Mouse (Mus musculus): ENCODE measurements around the gene Rnf167. TPM values are rescaled to one million over a fixed set of nuclear protein-coding genes. Genes with fewer than 3 reads are reported as not detected.
A peak's percentile ranks its signal among the peaks of the same experiment; 100 is the strongest.

Gene Rnf167
- polyA plus RNA-seq (2012; rRNA removed), result 77.6 and 77.8 TPM in 2 replicates

DNA sequence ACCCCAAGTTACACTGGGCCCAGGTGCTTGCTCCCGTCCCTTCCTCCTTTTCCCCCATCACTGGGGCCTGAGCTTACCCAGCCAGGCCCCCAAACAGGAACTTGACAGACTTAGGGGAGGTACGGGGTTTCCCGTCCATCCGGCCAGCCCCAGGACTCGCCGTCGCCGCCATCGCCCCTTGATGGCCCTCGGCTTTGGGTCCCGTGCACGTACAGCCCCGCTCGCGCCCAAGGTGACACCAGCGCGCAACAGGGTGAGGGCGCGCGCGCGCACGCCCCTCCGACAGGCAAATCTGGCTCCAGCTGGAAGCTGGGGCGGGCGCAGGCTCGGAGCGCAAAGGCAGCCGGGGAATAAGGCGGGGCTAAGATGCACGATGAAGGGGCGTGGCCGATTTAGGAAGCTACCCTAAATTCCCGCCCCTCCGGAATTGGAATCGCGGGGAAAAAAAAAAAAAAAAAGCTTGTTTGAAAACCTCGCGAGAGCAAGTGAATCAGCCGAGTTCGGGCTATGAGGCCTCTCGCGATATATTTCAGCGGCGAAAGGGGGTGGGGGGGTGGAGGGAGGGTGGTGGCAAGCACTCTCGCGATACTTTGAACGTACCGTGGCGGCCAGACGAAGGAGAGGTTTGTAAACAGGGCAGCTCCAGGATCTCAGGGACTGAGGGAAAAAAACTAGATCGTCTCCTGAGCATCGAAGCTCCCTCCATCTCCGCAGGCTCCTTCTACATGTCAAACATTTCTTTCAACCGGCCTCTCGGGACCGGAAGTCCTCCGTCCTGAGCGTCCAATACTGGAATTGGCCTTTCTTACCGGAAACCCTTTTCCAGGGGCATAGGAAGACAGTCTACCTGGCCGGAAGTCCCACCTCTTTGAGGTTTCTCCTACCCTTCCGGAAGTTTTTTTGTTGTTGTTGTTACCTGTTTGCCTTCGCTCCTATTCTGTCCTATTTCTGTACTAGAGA is at the start of gene Rnf167, which contains the start of gene Slc25a11:
Gene Rnf167 (plus strand): TSS at position 545 of the 960 bp plus-strand sequence.
Gene Slc25a11 (minus strand): TSS at position 789 of the 960 bp plus-strand sequence.
- no peaks in the 10 kb centered on the region; the same call in 1 of the 2 replicates for H3K36me3 ChIP-seq (ENCODE audit: control insufficient read depth, insufficient read depth, low read length)
- peak within 1 kb of the TSS; percentile 98 for H3K4me3 ChIP-seq (ENCODE audit: control insufficient read depth, low read depth, low read length)
- peak; percentile 69 for TF ChIP-seq POLR2A (IDR thresholded peaks at IDR 0.05; ENCODE audit: control insufficient read depth, low read depth, low read length)
- TF ChIP-seq CTCF (IDR thresholded peaks at IDR 0.05; ENCODE audit: control insufficient read depth, insufficient read depth, insufficient replicate concordance, low read depth, low read length), result no peak
- H3K4me1 ChIP-seq (ENCODE audit: control insufficient read depth, insufficient read depth, low read length), result peaks cover 14% of the 10 kb centered on the region
- peak within 1 kb of the TSS; percentile 99 for H3K27ac ChIP-seq (ENCODE audit: control insufficient read depth, insufficient read depth, low read depth, low read length)
- H3K27me3 ChIP-seq (ENCODE audit: control insufficient read depth, insufficient read depth, low read length), result no peaks in the 10 kb centered on the region

DNA sequence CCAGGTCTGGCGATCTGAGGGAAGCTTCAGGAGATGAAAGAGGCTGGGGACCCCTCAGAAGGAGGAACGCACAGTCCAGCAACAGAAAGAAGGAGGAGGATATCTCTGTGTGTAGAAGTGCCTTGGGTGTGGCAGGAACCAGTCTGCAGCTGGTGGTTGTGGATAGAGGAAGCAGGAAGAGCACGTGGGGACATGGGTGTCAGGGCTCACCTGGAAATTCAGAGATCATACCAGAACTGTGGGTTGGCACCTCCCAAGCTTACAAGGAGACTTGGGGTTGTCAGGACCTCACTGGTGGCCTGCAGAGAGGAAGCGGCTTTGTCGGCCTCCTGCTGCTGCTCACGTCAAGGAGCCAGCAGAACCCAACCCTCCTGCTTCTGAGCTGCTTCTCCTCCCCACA is 49.7 kb upstream of the Rnf167 start:
- no peaks in the 10 kb centered on the region for H3K27me3 ChIP-seq (ENCODE audit: control insufficient read depth, insufficient read depth, low read length)
- no peak overlapping the region for H3K27ac ChIP-seq (ENCODE audit: control insufficient read depth, insufficient read depth, low read depth, low read length)
- no peak overlapping the region for H3K4me3 ChIP-seq (ENCODE audit: control insufficient read depth, low read depth, low read length)
- no peaks in the 10 kb centered on the region for H3K4me1 ChIP-seq (ENCODE audit: control insufficient read depth, insufficient read depth, low read length)
- H3K36me3 ChIP-seq (ENCODE audit: control insufficient read depth, insufficient read depth, low read length), result no peaks in the 10 kb centered on the region; the same call in 1 of the 2 replicates
- TF ChIP-seq CTCF (IDR thresholded peaks at IDR 0.05; ENCODE audit: control insufficient read depth, insufficient read depth, insufficient replicate concordance, low read depth, low read length) (no peak), POLR2A (IDR thresholded peaks at IDR 0.05; ENCODE audit: control insufficient read depth, low read depth, low read length) (no peak)

DNA sequence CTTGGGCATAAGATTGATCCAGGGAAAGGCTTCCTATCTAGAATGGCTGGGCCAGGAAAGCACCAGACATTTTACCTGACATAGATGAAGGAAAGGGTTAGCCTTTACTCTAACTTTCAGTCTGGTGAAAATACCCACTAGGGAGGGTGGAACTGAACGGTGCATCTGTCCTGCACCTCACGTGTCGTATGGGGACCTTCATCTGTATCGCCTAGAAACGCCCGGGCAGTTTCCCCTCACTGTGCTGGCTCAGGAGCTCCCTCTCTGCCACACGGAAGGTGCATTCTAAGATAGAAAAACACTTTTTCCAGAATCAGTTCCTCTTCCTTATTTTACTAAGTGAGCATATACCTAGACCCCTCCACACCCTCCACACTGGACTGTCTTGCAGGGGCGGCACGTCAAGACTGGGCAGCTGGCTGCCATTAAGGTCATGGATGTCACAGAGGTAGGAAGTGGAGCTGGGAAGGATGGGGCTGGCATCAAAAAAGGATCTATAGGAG is 48.5 kb upstream of the Rnf167 start:
- TF ChIP-seq CTCF (IDR thresholded peaks at IDR 0.05; ENCODE audit: control insufficient read depth, insufficient read depth, insufficient replicate concordance, low read depth, low read length) (no peak), POLR2A (IDR thresholded peaks at IDR 0.05; ENCODE audit: control insufficient read depth, low read depth, low read length) (no peak)
- Histone ChIP-seq H3K36me3 (ENCODE audit: control insufficient read depth, insufficient read depth, low read length) (no peaks in the 10 kb centered on the region; the same call in 1 of the 2 replicates), H3K27ac (ENCODE audit: control insufficient read depth, insufficient read depth, low read depth, low read length) (no peak overlapping the region), H3K4me3 (ENCODE audit: control insufficient read depth, low read depth, low read length) (no peak overlapping the region), H3K4me1 (ENCODE audit: control insufficient read depth, insufficient read depth, low read length) (no peaks in the 10 kb centered on the region), H3K27me3 (ENCODE audit: control insufficient read depth, insufficient read depth, low read length) (no peaks in the 10 kb centered on the region)

DNA sequence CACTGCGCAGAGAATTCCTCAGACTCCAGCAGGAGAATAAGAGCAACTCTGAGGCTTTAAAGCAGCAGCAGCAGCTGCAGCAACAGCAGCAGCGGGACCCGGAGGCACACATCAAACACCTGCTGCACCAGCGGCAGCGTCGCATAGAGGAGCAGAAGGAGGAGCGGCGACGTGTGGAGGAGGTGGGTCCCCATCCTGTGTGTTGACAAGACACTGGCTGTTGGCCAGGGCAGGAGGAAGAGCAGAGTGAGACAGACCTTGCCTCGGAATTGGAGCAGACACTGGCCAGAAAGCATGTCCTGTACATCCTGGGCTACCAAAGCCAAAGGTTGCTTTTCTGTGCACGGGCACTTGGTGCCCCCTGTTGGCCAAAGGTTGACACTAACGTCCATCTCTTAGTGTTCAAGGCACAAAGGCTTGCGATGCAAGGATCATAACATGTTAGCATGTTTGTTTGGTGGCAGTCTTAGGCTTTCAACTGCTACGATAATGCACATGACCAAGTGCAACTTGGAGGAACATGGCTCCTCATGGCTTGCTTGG is 41.9 kb upstream of the Rnf167 start:
- H3K4me1 ChIP-seq (ENCODE audit: control insufficient read depth, insufficient read depth, low read length), result no peaks in the 10 kb centered on the region
- H3K36me3 ChIP-seq (ENCODE audit: control insufficient read depth, insufficient read depth, low read length), result no peaks in the 10 kb centered on the region; the same call in 1 of the 2 replicates
- no peak overlapping the region for H3K27ac ChIP-seq (ENCODE audit: control insufficient read depth, insufficient read depth, low read depth, low read length)
- H3K27me3 ChIP-seq (ENCODE audit: control insufficient read depth, insufficient read depth, low read length), result no peaks in the 10 kb centered on the region
- TF ChIP-seq CTCF (IDR thresholded peaks at IDR 0.05; ENCODE audit: control insufficient read depth, insufficient read depth, insufficient replicate concordance, low read depth, low read length), result peak; percentile 73; the same call in 1 of the 2 replicates
- TF ChIP-seq POLR2A (IDR thresholded peaks at IDR 0.05; ENCODE audit: control insufficient read depth, low read depth, low read length), result no peak
- no peak overlapping the region for H3K4me3 ChIP-seq (ENCODE audit: control insufficient read depth, low read depth, low read length)

DNA sequence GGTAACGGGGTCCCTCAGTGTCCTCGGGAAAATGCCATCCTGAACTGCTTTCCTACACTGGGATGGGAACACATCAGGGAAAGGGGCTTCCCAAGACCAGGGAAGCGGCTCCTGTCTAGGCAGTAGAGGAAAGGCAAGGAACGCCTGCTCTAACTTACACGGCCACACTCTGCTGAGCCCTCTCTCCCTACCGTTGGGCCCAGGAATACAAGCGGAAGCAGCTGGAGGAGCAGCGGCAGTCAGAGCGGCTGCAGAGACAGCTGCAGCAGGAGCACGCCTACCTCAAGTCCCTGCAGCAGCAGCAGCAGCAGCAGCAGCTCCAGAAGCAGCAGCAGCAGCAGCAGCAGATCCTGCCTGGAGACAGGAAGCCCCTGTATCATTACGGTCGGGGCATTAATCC is 40.3 kb upstream of the Rnf167 start:
- no peak overlapping the region for H3K4me3 ChIP-seq (ENCODE audit: control insufficient read depth, low read depth, low read length)
- no peaks in the 10 kb centered on the region; the same call in 1 of the 2 replicates for H3K36me3 ChIP-seq (ENCODE audit: control insufficient read depth, insufficient read depth, low read length)
- no peaks in the 10 kb centered on the region for H3K27me3 ChIP-seq (ENCODE audit: control insufficient read depth, insufficient read depth, low read length)
- no peak for TF ChIP-seq POLR2A (IDR thresholded peaks at IDR 0.05; ENCODE audit: control insufficient read depth, low read depth, low read length)
- TF ChIP-seq CTCF (IDR thresholded peaks at IDR 0.05; ENCODE audit: control insufficient read depth, insufficient read depth, insufficient replicate concordance, low read depth, low read length), result no peak
- no peak overlapping the region for H3K27ac ChIP-seq (ENCODE audit: control insufficient read depth, insufficient read depth, low read depth, low read length)
- H3K4me1 ChIP-seq (ENCODE audit: control insufficient read depth, insufficient read depth, low read length), result no peaks in the 10 kb centered on the region

DNA sequence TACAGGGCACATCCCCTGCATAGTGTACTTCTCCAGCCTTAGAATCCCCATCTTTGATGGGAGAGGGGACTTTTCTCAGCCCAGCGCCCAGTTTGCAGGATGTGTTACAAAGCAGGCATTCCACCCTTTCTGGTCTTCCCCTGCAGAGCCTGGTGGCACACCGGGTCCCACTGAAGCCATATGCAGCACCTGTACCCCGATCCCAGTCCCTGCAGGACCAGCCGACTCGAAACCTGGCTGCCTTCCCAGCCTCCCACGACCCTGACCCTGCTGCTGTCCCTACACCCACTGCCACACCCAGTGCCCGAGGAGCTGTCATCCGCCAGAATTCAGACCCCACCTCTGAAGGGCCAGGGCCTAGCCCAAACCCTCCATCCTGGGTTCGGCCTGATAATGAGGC is 39.4 kb upstream of the Rnf167 start:
- H3K4me1 ChIP-seq (ENCODE audit: control insufficient read depth, insufficient read depth, low read length), result no peaks in the 10 kb centered on the region
- H3K4me3 ChIP-seq (ENCODE audit: control insufficient read depth, low read depth, low read length), result no peak overlapping the region
- H3K27me3 ChIP-seq (ENCODE audit: control insufficient read depth, insufficient read depth, low read length), result no peaks in the 10 kb centered on the region
- TF ChIP-seq POLR2A (IDR thresholded peaks at IDR 0.05; ENCODE audit: control insufficient read depth, low read depth, low read length), result no peak
- no peak for TF ChIP-seq CTCF (IDR thresholded peaks at IDR 0.05; ENCODE audit: control insufficient read depth, insufficient read depth, insufficient replicate concordance, low read depth, low read length)
- no peaks in the 10 kb centered on the region; the same call in 1 of the 2 replicates for H3K36me3 ChIP-seq (ENCODE audit: control insufficient read depth, insufficient read depth, low read length)
- no peak overlapping the region for H3K27ac ChIP-seq (ENCODE audit: control insufficient read depth, insufficient read depth, low read depth, low read length)
